Mouse (Mus musculus): Measurements from ENCODE around the gene Opcml. TPM values are rescaled to one million over a fixed set of nuclear protein-coding genes. Genes with fewer than 3 reads are reported as not detected.

Opcml gene
- polyA plus RNA-seq, 1 experiment from 2014 or later: 3.4 TPM

GRCm38 (mm10) chr9:28617666-28618065 is 827.1 kb downstream of the Opcml start:
- Histone ChIP-seq H3K9me3 (no peaks in the 10 kb centered on the region), H3K4me1 (replicated peaks) (no peaks in the 10 kb centered on the region), H3K9ac (no peak overlapping the region), H3K36me3 (no peaks in the 10 kb centered on the region), H3K27ac (no peak overlapping the region), H3K27me3 (replicated peaks) (no peaks in the 10 kb centered on the region), H3K4me2 (replicated peaks) (no peak overlapping the region), H3K4me3 (replicated peaks) (no peak overlapping the region)
- no peak for ATAC-seq
- WGBS: 68% methylated on average over 1 of the region's 1 CpGs

GRCm38 (mm10) chr9:28618186-28618892 is 827.8 kb downstream of the Opcml start:
- no peak for ATAC-seq
- H3K27ac ChIP-seq: no peak overlapping the region
- H3K9me3 ChIP-seq: no peaks in the 10 kb centered on the region
- H3K4me1 ChIP-seq (replicated peaks): no peaks in the 10 kb centered on the region
- H3K4me2 ChIP-seq (replicated peaks): no peak overlapping the region
- 79% methylated on average over 2 of the region's 2 CpGs for WGBS
- H3K4me3 ChIP-seq (replicated peaks): no peak overlapping the region
- no peaks in the 10 kb centered on the region for H3K36me3 ChIP-seq
- no peaks in the 10 kb centered on the region for H3K27me3 ChIP-seq (replicated peaks)
- H3K9ac ChIP-seq: no peak overlapping the region

- no peaks in the 10 kb centered on the region for H3K36me3 ChIP-seq
- no peak overlapping the region for H3K4me3 ChIP-seq (replicated peaks)
- H3K27ac ChIP-seq: no peak overlapping the region
- no peaks in the 10 kb centered on the region for H3K9me3 ChIP-seq
- no peak for ATAC-seq
- H3K27me3 ChIP-seq (replicated peaks): no peaks in the 10 kb centered on the region
- H3K9ac ChIP-seq: no peak overlapping the region
- H3K4me2 ChIP-seq (replicated peaks): no peak overlapping the region
- no peaks in the 10 kb centered on the region for H3K4me1 ChIP-seq (replicated peaks)
- 93% methylated on average over 1 of the region's 1 CpGs for WGBS
Measured at GRCm38 (mm10) chr9:28621939-28622338, 831.4 kb downstream of the Opcml start.

GRCm38 (mm10) chr9:28624870-28625269 is 834.3 kb downstream of the Opcml start:
- no peaks in the 10 kb centered on the region for H3K4me1 ChIP-seq (replicated peaks)
- H3K27ac ChIP-seq: no peak overlapping the region
- H3K4me2 ChIP-seq (replicated peaks): no peak overlapping the region
- no peak overlapping the region for H3K4me3 ChIP-seq (replicated peaks)
- no peak for ATAC-seq
- H3K9me3 ChIP-seq: no peaks in the 10 kb centered on the region
- no peak overlapping the region for H3K9ac ChIP-seq
- no peaks in the 10 kb centered on the region for H3K27me3 ChIP-seq (replicated peaks)
- no peaks in the 10 kb centered on the region for H3K36me3 ChIP-seq
- WGBS: 69% methylated on average over 10 of the region's 10 CpGs

- H3K9me3 ChIP-seq: no peaks in the 10 kb centered on the region
- H3K9ac ChIP-seq: no peak overlapping the region
- H3K4me1 ChIP-seq (replicated peaks): no peaks in the 10 kb centered on the region
- no peak for ATAC-seq
- no peak overlapping the region for H3K4me2 ChIP-seq (replicated peaks)
- no peak overlapping the region for H3K4me3 ChIP-seq (replicated peaks)
- no peaks in the 10 kb centered on the region for H3K36me3 ChIP-seq
- no peaks in the 10 kb centered on the region for H3K27me3 ChIP-seq (replicated peaks)
- no peak overlapping the region for H3K27ac ChIP-seq
Measured at GRCm38 (mm10) chr9:28642766-28643165, 852.2 kb downstream of the Opcml start.

GRCm38 (mm10) chr9:28644063-28644462 is 853.5 kb downstream of the Opcml start:
- H3K4me3 ChIP-seq (replicated peaks): no peak overlapping the region
- no peaks in the 10 kb centered on the region for H3K4me1 ChIP-seq (replicated peaks)
- no peaks in the 10 kb centered on the region for H3K27me3 ChIP-seq (replicated peaks)
- H3K9ac ChIP-seq: no peak overlapping the region
- no peak for ATAC-seq
- no peak overlapping the region for H3K27ac ChIP-seq
- H3K9me3 ChIP-seq: no peaks in the 10 kb centered on the region
- H3K36me3 ChIP-seq: no peaks in the 10 kb centered on the region
- H3K4me2 ChIP-seq (replicated peaks): no peak overlapping the region
- 59% methylated on average over 2 of the region's 2 CpGs for WGBS

- WGBS: 52% methylated on average over 4 of the region's 4 CpGs
- Histone ChIP-seq H3K27ac (no peak overlapping the region), H3K9me3 (no peaks in the 10 kb centered on the region), H3K4me1 (replicated peaks) (no peaks in the 10 kb centered on the region), H3K9ac (no peak overlapping the region), H3K4me2 (replicated peaks) (no peak overlapping the region), H3K27me3 (replicated peaks) (no peaks in the 10 kb centered on the region), H3K4me3 (replicated peaks) (no peak overlapping the region), H3K36me3 (no peaks in the 10 kb centered on the region)
- no peak for ATAC-seq
Measured at GRCm38 (mm10) chr9:28650089-28650488, 859.5 kb downstream of the Opcml start.

GRCm38 (mm10) chr9:28659996-28660395 is 869.4 kb downstream of the Opcml start:
- no peak for ATAC-seq
- 75% methylated on average over 2 of the region's 2 CpGs for WGBS

GRCm38 (mm10) chr9:28662882-28663281 is 872.3 kb downstream of the Opcml start:
- Histone ChIP-seq H3K27me3 (replicated peaks) (no peaks in the 10 kb centered on the region), H3K4me3 (replicated peaks) (no peak overlapping the region), H3K9ac (no peak overlapping the region), H3K4me2 (replicated peaks) (no peak overlapping the region), H3K36me3 (no peaks in the 10 kb centered on the region), H3K9me3 (no peaks in the 10 kb centered on the region), H3K4me1 (replicated peaks) (no peaks in the 10 kb centered on the region), H3K27ac (no peak overlapping the region)
- ATAC-seq: no peak
- WGBS: 87% methylated on average over 3 of the region's 3 CpGs

More at GRCm38 (mm10) chr9:28659996-28660395, 869.4 kb downstream of the Opcml start:
- H3K4me3 ChIP-seq (replicated peaks): no peak overlapping the region
- no peaks in the 10 kb centered on the region for H3K9me3 ChIP-seq
- no peak overlapping the region for H3K9ac ChIP-seq
- no peaks in the 10 kb centered on the region for H3K27me3 ChIP-seq (replicated peaks)
- H3K4me2 ChIP-seq (replicated peaks): no peak overlapping the region
- no peak overlapping the region for H3K27ac ChIP-seq
- H3K36me3 ChIP-seq: no peaks in the 10 kb centered on the region
- H3K4me1 ChIP-seq (replicated peaks): no peaks in the 10 kb centered on the region

- no peak overlapping the region for H3K4me2 ChIP-seq (replicated peaks)
- no peaks in the 10 kb centered on the region for H3K4me1 ChIP-seq (replicated peaks)
- no peaks in the 10 kb centered on the region for H3K36me3 ChIP-seq
- 87% methylated on average over 1 of the region's 1 CpGs for WGBS
- no peak overlapping the region for H3K4me3 ChIP-seq (replicated peaks)
- H3K9ac ChIP-seq: no peak overlapping the region
- H3K9me3 ChIP-seq: no peaks in the 10 kb centered on the region
- H3K27ac ChIP-seq: no peak overlapping the region
- no peaks in the 10 kb centered on the region for H3K27me3 ChIP-seq (replicated peaks)
- no peak for ATAC-seq
Measured at GRCm38 (mm10) chr9:28680309-28680708, 889.7 kb downstream of the Opcml start.

- WGBS: 75% methylated on average over 6 of the region's 6 CpGs
- no peaks in the 10 kb centered on the region for H3K27me3 ChIP-seq (replicated peaks)
- no peak overlapping the region for H3K9ac ChIP-seq
- no peak for ATAC-seq
- no peak overlapping the region for H3K4me2 ChIP-seq (replicated peaks)
- H3K36me3 ChIP-seq: no peaks in the 10 kb centered on the region
- no peak overlapping the region for H3K27ac ChIP-seq
- H3K4me1 ChIP-seq (replicated peaks): no peaks in the 10 kb centered on the region
- H3K9me3 ChIP-seq: no peaks in the 10 kb centered on the region
- H3K4me3 ChIP-seq (replicated peaks): no peak overlapping the region
Measured at GRCm38 (mm10) chr9:28681252-28682037, 890.9 kb downstream of the Opcml start.

- no peaks in the 10 kb centered on the region for H3K27me3 ChIP-seq (replicated peaks)
- ATAC-seq: no peak
- WGBS: 61% methylated on average over 5 of the region's 5 CpGs
- no peaks in the 10 kb centered on the region for H3K36me3 ChIP-seq
- no peak overlapping the region for H3K4me2 ChIP-seq (replicated peaks)
- H3K27ac ChIP-seq: no peak overlapping the region
- H3K9me3 ChIP-seq: no peaks in the 10 kb centered on the region
- H3K9ac ChIP-seq: no peak overlapping the region
- H3K4me1 ChIP-seq (replicated peaks): no peaks in the 10 kb centered on the region
- H3K4me3 ChIP-seq (replicated peaks): no peak overlapping the region
Measured at GRCm38 (mm10) chr9:28683951-28684470, 893.4 kb downstream of the Opcml start.
